Mouse (Mus musculus) spleen, adult 2 months (tissue): ENCODE measurements around the gene Acvr1. TPM values are rescaled to one million over a fixed set of nuclear protein-coding genes. Genes with fewer than 3 reads are reported as not detected.

ENCODE experiments used
- DNase-seq, 2 experiments: peaks; one replicate each; pipeline versions ENCODE4 v3.0.0 to v3.0.0-alpha.2; 2012 to 2021; ENCODE audit warnings: low spot score in 2 of 2, low read depth in 1 of 2
- H3K27ac ChIP-seq: fragments of 200-500 bp; 2 replicates; pipeline ENCODE4 v1.5.1; 2012; ENCODE audit warnings: low read length, inconsistent platforms; ENCODE audit not compliant: insufficient read depth
- H3K27me3 ChIP-seq: fragments of 200-500 bp; 2 replicates; pipeline ENCODE4 v1.6.1; 2012; ENCODE audit warnings: mild to moderate bottlenecking, moderate library complexity, low read length, inconsistent platforms; ENCODE audit not compliant: control insufficient read depth, insufficient read depth
- H3K36me3 ChIP-seq: fragments of 200-500 bp; 2 replicates; pipeline ENCODE4 v1.6.1; 2012; ENCODE audit warnings: mild to moderate bottlenecking, low read length, inconsistent platforms; ENCODE audit not compliant: control insufficient read depth, insufficient read depth
- H3K4me1 ChIP-seq: fragments of 200-500 bp; 2 replicates; pipeline ENCODE4 v1.6.1; 2011; ENCODE audit warnings: inconsistent platforms; ENCODE audit not compliant: control insufficient read depth, insufficient read depth, insufficient read length
- H3K4me3 ChIP-seq: fragments of 200-500 bp; 2 replicates; pipeline ENCODE4 v1.5.1; 2011; ENCODE audit warnings: mild to moderate bottlenecking, inconsistent platforms; ENCODE audit not compliant: insufficient read depth, insufficient read length; ENCODE audit errors: extremely low read depth
- CTCF ChIP-seq: fragments of 200-500 bp; IDR thresholded peaks from 2 replicates; pipeline ENCODE4 v1.5.1; 2011; ENCODE audit warnings: mild to moderate bottlenecking, inconsistent platforms; ENCODE audit not compliant: insufficient read depth, insufficient read length, insufficient replicate concordance; ENCODE audit errors: extremely low read depth
- POLR2A ChIP-seq: fragments of 200-500 bp; IDR thresholded peaks from 2 replicates; pipeline ENCODE4 v1.6.1; 2011; ENCODE audit warnings: low read depth, low read length, inconsistent platforms
- WGBS: fragments of 180-500 bp; shearing (Covaris S2); methylation state at CpG from one replicate; pipeline ENCODE4 v1.1.7; 2018; 5-methylcytosine and 5-hydroxymethylcytosine counted together
- polyA plus RNA-seq: library from polyadenylated mRNA; depleted of rRNA; stranded (reverse); fragments of >200 nt; gene quantifications from 2 replicates; pipeline ENCODE4 v1.2.3, GENCODE M21; 2012

The Acvr1 gene
- polyA plus RNA-seq, 1 experiment, result 1.8 TPM

GRCm38 (mm10) chr2:58436911-58437310, 130.0 kb downstream of the Acvr1 start:
- H3K4me1 ChIP-seq, result no peaks in the 10 kb centered on the region
- H3K27ac ChIP-seq, result no peak overlapping the region
- no peak for DNase-seq
- H3K4me3 ChIP-seq, result no peak overlapping the region
- WGBS, result 92% methylated on average over 3 of the region's 3 CpGs
- no peaks in the 10 kb centered on the region for H3K36me3 ChIP-seq
- no peaks in the 10 kb centered on the region for H3K27me3 ChIP-seq
- no peak for TF ChIP-seq POLR2A
- no peak for TF ChIP-seq CTCF

GRCm38 (mm10) chr2:58435507-58435906, 131.4 kb downstream of the Acvr1 start:
- H3K27ac ChIP-seq, result no peak overlapping the region
- no peaks in the 10 kb centered on the region for H3K36me3 ChIP-seq
- 93% methylated on average over 13 of the region's 13 CpGs for WGBS
- H3K4me1 ChIP-seq, result no peaks in the 10 kb centered on the region
- TF ChIP-seq CTCF, result no peak
- TF ChIP-seq POLR2A, result no peak
- H3K4me3 ChIP-seq, result no peak overlapping the region
- H3K27me3 ChIP-seq, result no peaks in the 10 kb centered on the region
- DNase-seq, result no peak

- no peak for DNase-seq
- Histone ChIP-seq H3K4me1 (no peaks in the 10 kb centered on the region), H3K36me3 (no peaks in the 10 kb centered on the region), H3K27ac (no peak overlapping the region), H3K4me3 (no peak overlapping the region), H3K27me3 (no peaks in the 10 kb centered on the region)
- whole genome bisulfite sequencing, result 80% methylated on average over 2 of the region's 2 CpGs
- TF ChIP-seq CTCF (no peak), POLR2A (no peak)
These were observed 132.5 kb downstream of the Acvr1 start for GRCm38 (mm10) chr2:58434438-58434837.

GRCm38 (mm10) chr2:58433317-58433716, 133.6 kb downstream of the Acvr1 start:
- Histone ChIP-seq H3K4me1 (no peaks in the 10 kb centered on the region), H3K4me3 (no peak overlapping the region), H3K27ac (no peak overlapping the region), H3K27me3 (no peaks in the 10 kb centered on the region), H3K36me3 (no peaks in the 10 kb centered on the region)
- TF ChIP-seq CTCF (no peak), POLR2A (no peak)
- no peak for DNase-seq
- WGBS, result 88% methylated on average over 2 of the region's 2 CpGs

- no peak for DNase-seq
- no peaks in the 10 kb centered on the region for H3K4me1 ChIP-seq
- H3K27ac ChIP-seq, result no peak overlapping the region
- TF ChIP-seq CTCF (no peak), POLR2A (no peak)
- no peaks in the 10 kb centered on the region for H3K36me3 ChIP-seq
- 89% methylated on average over 7 of the region's 7 CpGs for WGBS
- H3K27me3 ChIP-seq, result no peaks in the 10 kb centered on the region
- no peak overlapping the region for H3K4me3 ChIP-seq
These were observed 134.7 kb downstream of the Acvr1 start for GRCm38 (mm10) chr2:58432211-58432610.

GRCm38 (mm10) chr2:58425436-58426004, 141.4 kb downstream of the Acvr1 start:
- H3K27ac ChIP-seq, result no peak overlapping the region
- 92% methylated on average over 13 of the region's 13 CpGs for WGBS
- no peak overlapping the region for H3K4me3 ChIP-seq
- no peaks in the 10 kb centered on the region for H3K36me3 ChIP-seq
- no peaks in the 10 kb centered on the region for H3K27me3 ChIP-seq
- no peak for DNase-seq
- H3K4me1 ChIP-seq, result peaks cover 3% of the 10 kb centered on the region; the same call in 1 of the 2 replicates
- TF ChIP-seq CTCF (no peak), POLR2A (no peak)

- peak; percentile 3 to 77 for DNase-seq
- no peak overlapping the region for H3K27ac ChIP-seq
- peaks cover 3% of the 10 kb centered on the region; the same call in 1 of the 2 replicates for H3K4me1 ChIP-seq
- WGBS, result 26% methylated on average over 5 of the region's 5 CpGs
- TF ChIP-seq POLR2A (no peak), CTCF (no peak)
- no peak overlapping the region for H3K4me3 ChIP-seq
- H3K36me3 ChIP-seq, result no peaks in the 10 kb centered on the region
- H3K27me3 ChIP-seq, result no peaks in the 10 kb centered on the region
These were observed 143.6 kb downstream of the Acvr1 start for GRCm38 (mm10) chr2:58423319-58423718.
